Mouse (Mus musculus) kidney, postnatal 10 days (tissue): ENCODE results near the gene Per1.
"Not testable (repeated sequence)": the region's sequence is repeated elsewhere in the genome, so short reads cannot be mapped to it uniquely, and the experiment has no call there.

Experiments
- DNase-seq: peaks from one replicate; pipeline ENCODE4 v3.0.0; 2021; ENCODE audit warnings: mixed read lengths

Per1 gene

DNA sequence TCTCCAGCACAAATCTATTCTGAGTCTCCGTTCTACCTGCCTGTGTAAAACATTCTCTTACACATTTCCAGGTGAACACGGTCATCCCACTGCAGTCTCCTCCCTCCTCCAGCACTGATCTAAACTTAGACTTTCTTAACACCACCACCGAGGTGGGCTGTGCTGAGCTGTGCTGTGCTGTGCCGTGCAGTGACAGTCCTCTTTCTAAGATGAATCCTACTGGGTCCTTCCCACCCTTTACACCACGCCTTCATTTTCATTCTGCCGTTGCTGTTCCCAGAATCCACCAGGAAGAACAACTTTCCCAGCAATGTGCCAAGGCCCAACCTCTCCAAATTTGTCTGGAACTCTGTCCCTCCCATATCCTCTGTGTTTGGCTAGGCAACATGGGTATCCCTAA lies 8.6 kb upstream of the Per1 start:
- DNase-seq, result peak; percentile 11

DNA sequence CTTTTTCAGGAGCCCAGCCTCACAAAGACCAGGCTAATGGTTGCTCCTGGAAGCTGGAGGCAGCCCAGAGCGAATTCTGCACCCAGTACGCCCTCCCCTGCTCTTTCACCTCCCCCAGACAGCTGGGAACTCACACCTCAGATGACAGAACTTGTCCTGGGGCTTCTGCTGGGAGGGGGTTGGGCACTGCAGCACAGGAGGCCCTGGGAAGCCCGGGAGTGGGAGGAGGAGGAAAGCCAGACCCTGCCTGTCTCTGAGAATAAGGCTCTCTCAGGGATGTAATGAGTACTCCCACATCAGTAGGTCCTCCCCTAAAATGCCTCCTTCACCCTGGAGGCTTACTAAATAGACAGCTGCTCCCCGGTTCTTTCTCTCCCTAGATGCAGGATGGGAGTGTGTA lies 7.9 kb upstream of the Per1 start:
- DNase-seq, result peak; percentile 62

DNA sequence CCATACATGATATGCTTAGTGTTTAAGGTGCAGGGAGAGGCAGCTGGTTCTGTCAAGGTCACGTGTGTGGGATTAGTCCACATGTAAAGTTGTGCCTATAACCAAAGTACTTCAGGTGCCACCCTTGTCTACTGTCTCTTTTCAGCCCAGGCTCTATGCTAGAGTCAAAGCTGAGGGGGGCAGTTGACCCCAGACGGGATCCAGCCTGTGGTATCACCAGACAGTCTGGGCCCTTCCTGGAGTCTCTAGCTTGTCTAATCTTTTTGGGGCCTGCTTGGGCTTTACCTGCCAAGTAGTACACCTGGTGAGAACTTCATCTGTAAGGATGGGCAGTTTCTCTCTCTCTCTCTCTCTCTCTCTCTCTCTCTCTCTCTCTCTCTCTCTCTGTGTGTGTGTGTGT lies 7.4 kb upstream of the Per1 start:
- peak; percentile 8 for DNase-seq

DNA sequence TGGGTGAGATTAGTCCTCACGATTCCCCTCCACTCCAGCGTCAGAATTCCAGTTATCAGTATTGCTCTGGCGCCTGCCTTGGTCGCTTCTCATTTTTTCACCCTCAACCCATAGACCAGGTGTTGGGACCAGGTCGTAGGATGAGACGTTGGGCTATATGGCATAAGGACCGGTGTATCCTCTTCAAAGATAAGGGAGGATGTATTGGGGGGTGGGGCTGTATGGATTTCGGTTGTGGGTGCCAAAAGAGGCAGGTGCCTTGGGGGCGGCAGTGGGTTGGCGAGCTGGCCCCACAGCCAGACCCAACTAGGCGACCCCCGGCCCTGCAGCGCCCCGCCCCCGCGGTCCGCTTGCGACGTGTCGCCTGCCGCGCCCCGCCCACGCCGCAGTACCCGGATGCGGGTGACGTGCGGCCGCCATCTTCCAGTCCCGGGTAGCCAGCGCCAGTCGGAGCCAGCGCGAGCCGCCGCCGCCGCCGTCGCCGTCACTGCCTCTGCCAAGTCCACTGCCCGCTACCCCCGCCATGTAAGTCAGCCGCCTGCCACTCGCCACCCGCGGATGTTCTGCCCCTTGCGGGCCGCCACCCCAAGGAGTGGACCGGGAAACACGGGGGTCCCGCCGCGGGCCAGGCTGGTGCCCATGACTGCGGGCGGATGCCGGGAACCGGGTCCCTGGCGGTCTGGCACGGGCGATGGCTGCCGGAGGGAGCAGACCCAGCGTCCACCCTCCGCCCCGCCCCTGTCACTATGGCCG lies 6.7 kb upstream of the Per1 start, which contains the start of gene Vamp2:
Vamp2 (plus strand) TSS at position 388 of the 753 bp plus-strand sequence.
- DNase-seq, result peak; percentile 96

DNA sequence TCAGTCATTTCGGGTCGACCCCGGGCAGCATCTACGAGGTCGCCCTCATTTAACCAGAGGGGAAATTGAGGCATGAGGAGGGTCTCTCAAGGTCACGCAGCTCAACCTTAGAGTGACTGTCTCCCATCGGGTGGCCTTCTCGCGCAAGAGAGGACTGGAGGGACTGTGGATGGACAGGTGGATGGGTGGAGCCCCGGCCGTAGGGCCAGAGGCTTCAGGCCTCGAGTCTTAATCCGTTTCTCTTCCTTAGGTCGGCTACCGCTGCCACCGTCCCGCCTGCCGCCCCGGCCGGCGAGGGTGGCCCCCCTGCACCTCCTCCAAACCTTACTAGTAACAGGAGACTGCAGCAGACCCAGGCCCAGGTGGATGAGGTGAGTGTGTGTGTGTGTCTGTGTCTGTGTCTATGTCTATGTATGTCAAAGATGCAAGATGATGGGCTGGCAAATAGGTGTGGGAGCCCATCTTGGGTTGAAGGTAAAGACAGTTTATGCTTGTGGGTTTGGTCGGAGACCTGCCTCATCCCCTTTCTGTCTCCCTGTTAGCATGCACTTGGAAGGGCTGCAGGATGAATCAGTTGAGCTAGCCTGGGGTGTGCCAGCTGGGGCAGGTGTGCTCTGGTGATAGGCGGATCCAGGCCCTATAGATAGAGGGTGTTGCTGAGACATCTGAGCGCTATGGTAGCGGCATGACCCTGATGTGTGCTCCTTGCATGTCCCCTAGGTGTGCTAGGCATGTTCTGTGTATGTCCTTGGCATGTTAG lies 6.0 kb upstream of the Per1 start:
- peak; percentile 53 for DNase-seq

DNA sequence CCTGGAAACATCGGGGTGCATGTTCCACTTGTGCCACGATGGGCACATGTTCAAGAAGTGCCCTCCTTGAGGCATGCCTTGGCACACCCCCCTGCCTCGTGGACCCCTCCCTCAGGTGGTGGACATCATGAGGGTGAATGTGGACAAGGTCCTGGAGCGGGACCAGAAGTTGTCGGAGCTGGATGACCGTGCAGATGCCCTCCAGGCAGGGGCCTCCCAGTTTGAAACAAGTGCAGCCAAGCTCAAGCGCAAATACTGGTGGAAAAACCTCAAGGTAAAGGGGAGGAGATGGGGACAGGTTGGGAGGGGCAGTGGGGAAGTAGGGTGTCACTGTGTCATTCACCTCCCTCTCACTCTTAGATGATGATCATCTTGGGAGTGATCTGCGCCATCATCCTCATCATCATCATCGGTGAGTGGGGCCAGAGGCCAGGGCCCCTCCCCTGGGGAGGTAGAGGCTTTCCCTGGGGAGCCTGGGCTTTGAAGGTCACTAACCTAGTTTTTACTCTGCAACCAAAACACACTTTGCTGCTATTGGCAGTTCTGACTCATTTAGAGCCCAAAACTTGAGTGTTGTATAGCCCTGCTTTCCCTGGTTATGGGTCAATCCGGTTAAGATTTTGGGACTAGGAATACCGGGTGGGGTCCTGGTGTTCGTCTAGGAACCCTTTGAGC lies 5.3 kb upstream of the Per1 start:
- peak; percentile 45 for DNase-seq

DNA sequence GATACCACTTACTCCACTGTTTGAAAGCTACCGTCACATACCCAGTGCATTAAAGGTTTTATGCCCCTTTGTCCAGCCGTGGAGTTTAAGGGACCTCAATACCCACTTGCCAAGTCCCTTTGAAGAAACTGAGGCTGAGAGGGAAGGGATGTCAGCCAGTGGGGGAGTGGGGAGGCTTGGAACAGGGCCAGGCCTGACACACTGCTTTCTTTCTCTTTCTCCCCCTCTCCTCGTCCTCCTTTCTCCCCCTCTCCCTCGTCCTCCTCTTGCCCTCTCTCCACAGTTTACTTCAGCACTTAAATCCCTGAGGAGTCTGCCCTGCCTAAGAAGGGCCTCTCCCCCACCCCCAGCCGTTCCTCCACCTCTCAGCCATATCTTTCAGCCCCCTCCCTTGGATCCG lies 4.7 kb upstream of the Per1 start:
- no peak for DNase-seq

DNA sequence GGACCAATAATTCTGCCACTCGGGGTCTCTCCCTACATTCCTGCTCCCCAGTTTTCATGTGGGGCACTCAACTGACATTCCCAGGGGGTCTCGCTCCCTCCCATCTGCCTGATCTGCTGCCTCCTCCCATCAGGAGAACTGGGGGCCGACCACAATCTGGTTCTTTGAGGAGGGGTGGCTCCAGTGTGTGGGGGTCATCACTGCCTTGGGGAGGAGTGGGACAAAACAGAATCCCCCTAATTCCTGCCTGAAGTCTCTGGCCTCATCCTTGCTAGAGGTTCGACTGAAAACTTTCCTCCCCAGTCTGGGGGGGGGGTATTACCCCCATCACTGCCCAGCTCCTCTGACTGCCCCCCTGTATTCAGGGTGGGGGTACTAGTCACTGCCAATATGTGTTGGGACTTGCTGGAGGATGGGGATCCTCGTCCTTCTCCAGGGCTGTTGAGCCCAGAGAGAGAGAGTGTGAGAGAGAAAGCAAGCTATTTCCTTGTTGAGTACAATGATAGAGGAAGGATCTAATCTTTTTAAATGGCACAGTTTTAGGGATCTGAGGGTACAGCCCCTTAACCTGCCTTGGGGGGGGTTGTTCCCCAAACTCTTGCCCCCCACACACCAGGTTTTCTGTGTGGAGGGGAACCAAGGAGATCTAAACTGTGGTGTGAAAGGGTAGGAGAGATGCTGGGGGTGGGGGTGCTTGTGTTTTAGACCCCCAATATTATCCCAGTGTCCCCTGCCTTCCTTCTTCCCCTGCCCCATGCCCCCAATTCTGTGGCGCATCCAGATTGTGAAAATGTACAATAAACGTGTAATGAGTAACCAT lies 3.2 kb upstream of the Per1 start:
- no peak for DNase-seq

DNA sequence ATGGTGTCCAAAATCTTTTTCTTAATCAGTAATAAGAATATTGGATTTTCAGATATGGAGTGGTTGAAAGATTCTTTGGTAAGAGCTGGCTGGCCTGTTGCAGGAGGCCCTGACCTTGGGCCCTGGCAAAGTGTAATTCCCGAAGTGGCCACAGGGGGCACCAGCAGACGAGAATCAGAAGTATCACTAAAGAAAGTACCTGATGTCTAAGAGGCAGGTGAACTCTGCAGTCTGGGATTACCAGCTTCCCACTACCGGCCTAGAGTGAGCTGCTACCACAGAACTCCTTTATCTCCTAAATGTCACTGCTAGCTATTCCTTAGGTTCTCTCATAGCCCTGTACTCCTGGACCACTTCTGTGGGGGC lies 2.6 kb upstream of the Per1 start:
- peak; percentile 93 for DNase-seq

DNA sequence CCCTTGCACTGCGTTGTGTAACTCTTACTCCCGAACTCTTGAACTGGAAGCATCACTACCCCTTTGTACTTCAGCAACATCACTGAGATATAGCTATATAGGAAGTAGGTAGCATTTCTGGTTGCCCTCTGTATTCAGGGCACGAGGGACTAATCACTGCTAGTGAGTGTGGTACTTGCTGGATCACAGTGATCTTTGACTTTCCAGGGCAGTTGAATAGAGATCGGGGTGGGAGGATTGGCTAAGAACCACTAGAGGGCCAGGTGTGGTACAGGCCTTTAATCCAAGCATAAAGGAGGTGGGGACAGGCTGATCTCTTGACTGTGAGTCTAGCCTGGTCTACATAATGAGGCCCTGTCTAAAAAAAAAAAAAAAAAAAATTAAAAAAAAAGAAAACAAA lies 2.1 kb upstream of the Per1 start:
- no peak for DNase-seq

DNA sequence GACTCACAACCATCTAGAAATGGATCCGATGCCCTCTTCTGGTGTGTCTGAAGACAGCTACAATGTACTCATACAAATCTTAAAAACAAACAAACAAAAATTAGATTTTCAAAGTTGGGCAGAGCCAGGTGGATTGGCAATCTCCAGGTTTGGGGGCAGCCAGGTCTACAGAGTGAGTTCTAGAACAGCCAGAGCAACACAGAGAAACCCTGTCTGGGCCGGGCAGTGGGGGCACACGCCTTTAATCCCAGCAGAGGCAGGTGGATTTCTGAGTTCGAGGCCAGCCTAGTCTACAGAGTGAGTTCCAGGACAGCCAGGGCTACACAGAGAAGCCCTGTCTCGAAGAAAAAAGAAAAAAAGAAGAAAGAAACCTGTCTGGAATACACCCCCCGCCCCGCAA lies 1.2 kb upstream of the Per1 start:
- not testable (repeated sequence) for DNase-seq

DNA sequence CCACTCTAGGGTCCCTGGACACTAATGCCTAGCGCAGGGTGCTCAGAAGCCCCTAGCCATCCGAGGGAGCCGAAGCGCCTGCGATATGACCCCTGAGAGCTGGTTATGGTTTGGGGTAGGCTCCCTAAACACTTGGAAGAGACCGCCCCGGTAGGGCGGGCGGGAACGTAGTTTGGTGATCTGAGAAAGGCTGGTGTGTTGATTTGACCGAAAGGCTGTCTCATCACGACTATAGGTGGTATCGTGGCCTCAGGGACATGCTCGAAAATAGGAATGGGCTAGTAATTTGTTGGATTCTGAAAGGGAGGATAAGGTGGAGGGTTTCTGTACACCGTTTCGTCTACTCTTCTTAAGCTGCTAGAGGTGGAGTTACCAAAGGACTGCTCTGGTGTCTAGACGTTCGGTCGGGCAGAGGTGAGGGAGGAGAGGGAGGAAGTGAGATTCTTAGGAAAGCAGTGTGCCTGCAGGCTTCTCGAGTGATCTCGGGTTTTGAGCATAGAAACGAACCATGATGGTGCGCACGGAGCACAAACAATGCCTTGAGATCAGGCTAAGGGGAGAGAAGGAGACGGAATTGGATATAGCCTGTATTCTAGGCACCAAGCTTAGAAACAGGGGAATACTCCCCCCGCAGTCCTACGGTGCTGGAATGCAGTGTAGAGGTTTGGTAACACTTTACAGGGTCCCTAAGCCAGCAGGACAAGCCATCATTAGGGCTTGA lies 654 bp downstream of the Per1 start:
- peak; percentile 48 for DNase-seq

DNA sequence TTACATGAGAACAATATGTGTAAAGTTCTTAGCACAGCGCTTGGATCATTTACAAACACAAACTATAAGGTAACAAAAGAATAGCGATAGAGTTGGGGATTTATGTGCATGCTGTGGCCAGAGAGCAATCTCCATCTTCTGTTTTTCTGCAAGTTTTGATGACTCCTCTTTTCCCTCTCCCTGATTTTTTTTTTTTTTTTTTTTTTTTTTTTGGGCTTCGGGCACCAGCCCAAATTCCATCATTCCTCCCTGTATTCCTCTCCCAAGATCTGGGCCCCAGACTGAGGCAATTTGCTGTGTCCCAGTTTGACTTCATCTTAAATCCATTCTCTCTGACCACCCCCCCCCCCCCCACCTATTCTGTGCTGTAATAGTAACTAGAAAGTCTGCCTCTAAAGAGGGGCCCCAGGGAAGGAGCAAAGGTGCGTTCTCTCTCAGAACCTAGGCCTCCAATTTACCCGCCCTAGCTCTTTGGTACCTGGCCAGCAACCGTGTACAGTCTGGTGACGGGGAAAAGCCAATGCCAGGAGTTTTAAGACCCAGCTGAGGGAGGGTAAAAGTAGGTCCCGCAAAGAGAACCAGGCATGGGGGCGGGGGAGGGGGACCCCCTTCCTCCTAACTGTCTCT lies 1.5 kb downstream of the Per1 start:
- DNase-seq, result no peak

DNA sequence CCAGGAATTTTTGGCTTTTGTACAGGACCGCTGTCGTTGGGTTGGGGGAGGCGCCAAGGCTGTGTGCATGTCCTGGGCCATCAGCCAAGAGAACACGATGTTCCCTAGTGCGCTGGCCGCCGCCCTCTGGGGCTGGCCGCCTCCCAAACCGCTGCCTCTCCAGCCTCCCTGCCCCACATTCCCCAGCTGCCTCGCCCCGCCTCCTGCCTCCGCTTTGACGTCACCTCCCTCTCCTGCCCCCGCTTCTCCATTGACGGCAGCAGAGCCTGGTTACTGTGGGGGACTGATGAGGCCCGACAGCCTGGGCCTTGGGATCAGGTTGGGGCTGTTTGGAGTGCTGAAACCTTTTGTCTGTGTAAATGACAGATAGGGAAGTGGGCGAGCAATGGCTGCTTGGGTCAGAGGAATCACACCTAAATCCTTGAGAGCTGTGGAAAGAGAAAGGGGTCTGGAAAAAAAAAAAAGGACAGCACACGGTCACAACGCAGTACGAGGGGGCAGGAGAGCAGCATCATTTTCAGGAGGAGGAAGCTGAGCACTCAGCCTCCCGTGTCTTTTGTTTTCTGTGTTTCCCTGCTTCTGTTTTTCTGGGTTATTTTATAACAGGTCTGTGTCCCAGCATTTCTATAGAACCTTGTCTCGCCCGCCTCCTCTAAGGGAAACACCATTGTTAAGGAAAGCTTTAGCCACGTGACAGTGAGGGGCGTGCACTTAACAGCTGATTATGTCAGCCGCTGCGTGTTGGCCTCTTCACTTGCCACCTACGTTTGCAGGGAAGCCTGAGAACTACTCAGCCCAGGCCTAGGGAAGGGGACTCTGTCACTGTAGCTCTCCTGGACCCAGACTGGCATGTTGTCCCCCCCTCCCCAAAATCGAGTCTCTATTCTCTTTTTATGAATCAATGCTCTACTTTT lies 2.2 kb downstream of the Per1 start:
- DNase-seq, result peak; percentile 100

DNA sequence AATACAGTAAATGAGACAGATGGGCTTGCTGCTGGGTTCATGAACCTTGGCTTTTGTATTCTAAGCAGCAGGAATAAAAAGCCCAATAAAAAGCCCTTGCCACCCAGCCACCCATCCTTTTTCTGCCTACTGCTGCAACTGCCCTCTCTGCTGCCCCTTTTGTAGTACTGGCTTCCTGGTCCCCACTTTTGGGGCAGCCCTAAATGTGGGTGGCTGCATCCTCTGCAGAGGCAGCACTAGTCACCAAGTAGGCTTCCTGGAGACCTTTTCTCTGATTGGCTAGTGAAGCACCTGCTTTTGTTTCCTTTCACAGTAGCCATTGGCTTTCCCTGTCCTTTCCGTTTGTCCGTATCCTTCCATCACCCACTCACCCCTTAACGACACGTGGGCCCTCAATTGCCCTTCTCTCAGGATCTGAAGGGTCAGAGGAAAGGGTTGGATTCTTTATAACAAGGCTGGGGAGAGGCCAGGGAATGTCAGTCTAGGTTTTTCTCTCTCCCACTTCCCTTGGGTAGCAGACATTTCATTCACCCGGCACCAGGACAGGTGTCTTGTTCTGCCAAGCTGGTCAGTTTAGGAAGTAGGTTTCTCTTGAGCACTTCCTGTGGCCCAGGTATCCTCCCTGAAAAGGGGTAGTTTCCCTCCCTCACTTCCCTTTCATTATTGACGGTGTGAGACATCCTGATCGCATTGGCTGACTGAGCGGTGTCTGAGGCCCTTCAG lies 3.2 kb downstream of the Per1 start:
- DNase-seq, result no peak

DNA sequence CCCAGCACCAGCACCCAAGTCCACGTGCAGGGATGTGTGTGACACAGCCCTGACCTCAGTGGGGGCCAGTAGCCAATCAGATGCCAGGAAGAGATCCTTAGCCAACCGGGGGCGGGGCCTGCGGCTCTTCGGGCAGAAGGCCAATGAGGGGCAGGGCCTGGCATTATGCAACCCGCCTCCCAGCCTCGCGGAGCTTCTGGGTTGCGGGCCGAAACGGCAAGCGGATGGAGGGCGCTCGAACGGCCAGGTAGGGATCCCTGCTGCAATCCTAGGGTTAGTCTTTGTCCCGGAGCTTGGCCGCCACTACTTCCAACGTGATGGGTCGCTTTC lies 3.7 kb downstream of the Per1 start:
- peak; percentile 97 for DNase-seq

DNA sequence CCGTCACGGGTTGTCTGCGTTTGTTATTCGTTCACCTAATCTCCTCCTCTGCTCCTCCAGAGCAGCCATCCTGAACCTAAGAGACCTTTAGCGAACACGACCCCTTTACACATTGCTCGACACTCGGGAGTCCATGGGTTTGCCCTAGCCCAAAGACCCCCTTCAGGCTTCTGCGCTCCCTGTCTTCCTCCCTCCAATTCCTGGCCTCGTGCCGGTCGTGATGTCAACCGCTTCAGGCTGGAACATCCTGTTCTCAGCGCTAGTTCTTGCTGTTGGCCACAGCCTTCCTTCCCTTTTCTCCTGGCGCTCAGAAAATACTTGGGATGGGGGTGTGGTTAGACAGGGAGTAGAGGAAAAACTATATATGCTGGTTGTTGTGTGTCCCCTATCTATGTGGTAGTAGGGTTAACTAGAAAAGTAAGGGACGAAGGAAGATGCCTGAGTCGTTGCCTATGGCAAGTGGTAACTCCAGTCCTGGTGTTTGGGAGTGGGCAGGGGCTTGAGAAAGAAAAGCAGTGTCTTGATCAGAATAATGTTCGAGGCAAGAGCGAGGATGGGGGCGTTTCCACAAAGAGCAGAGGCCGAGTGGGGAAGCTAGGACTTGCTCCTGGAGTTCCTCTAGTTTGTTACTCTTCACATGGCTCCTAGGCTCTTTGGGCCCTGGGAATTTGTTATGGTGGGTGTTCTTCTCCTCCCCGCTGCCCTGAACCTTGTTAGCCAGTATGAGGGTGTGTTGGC lies 4.3 kb downstream of the Per1 start:
- DNase-seq, result peak; percentile 93

DNA sequence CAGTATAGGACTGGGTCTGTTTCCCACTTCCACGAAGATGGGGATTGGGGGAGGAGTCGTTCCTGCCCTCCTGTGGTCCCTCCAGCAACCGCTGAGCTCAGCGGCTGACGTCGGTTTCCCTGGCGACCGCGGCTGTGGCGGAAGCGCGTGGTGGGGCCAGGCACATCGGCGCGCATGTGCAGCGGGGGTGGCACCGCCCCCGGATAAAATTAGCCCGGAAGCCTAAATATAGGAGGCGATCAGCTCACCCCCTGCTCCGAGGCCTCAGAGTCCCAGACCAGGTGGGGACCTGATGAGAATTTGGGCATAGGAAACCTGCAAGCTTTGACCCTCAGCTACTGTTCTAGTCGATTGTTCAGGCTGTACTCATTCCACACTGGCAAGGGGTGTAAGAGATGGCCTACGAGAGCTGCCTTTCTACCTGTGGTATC lies 4.9 kb downstream of the Per1 start:
- peak; percentile 97 for DNase-seq

DNA sequence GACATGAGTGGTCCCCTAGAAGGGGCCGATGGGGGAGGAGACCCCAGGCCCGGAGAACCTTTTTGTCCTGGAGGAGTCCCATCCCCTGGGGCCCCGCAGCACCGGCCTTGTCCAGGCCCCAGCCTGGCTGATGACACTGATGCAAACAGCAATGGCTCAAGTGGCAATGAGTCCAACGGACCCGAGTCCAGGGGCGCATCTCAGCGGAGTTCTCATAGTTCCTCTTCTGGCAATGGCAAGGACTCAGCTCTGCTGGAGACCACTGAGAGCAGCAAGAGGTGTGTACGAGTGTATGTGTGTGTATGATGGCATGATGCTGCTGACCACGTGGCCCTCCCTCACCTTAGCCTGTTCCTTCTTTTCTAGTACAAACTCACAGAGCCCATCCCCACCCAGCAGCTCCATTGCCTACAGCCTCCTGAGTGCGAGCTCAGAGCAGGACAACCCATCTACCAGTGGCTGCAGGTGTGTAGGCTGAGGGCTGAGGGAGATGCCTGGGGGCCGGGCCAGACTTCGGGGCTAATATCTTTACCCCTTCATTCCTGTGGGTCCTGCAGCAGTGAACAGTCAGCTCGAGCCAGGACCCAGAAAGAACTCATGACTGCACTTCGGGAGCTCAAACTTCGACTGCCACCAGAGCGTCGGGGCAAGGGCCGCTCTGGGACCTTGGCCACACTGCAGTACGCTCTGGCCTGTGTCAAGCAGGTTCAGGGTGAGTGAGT lies 5.8 kb downstream of the Per1 start:
- peak; percentile 36 for DNase-seq
